Mouse (Mus musculus) ES-E14 (cell line): ENCODE measurements at regions not wholly inside any gene's neighbourhood (a gene's known extent, or its start where the extent isn't known, plus 50 kb on each side); places are given as distances from the start of the nearest gene placed in this dataset.

Source experiments
- HCFC1 ChIP-seq: IDR thresholded peaks from 2 replicates; pipeline ENCODE4 v1.6.1; 2012; ENCODE audit warnings: low read length, inconsistent platforms, borderline replicate concordance; ENCODE audit not compliant: insufficient read depth
- MAFK ChIP-seq: IDR thresholded peaks from 2 replicates; pipeline ENCODE4 v1.6.1; 2014; ENCODE audit warnings: mild to moderate bottlenecking, low read depth, low read length, inconsistent platforms; ENCODE audit not compliant: insufficient read depth

DNA sequence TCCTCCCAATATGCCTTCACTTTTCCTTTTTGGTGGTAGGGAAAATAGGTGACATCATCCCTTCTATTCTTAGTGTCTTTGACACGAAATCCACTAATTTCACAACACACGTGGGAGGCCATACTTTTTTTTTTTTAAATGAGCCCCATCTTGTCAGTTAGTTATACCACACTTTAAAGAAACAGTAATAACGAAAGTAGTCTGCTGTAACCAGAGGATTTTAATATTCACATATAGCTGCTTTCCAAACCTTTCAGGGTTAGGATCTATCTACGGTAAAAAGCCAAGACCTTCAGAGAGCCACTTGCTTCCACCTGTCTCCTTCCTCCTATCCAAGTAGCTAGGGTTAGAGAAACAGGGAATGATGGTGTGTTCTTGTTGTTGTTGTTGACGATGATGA, 268.6 kb upstream of the Ptger4 start:
- TF ChIP-seq HCFC1 (no peak), MAFK (no peak)
